Comparison of ENCODE assay signal across 8 mouse cellular contexts in genomic region chr9:120675371-120676150, GRCm38 (mm10).
DNase-seq lines count a peak whose midpoint lies in the region; ATAC-seq and TF ChIP-seq lines count a peak whose summit lies in the region.

No protein-coding gene starts in this region.

- no peaks in the 10 kb centered on the region for H3K27me3 ChIP-seq in ES-Bruce4 (ENCODE audit: control insufficient read depth, insufficient read depth, low read length, poor library complexity, severe bottlenecking)
- H3K27me3 ChIP-seq in forebrain, embryonic 12.5 days, result peaks cover 17% of the 10 kb centered on the region
- no peaks in the 10 kb centered on the region for H3K27me3 ChIP-seq in neural tube, embryonic 14.5 days (ENCODE audit: control insufficient read depth, insufficient read depth, low read length)

- peak; percentile 49 for ATAC-seq in forebrain, embryonic 12.5 days (ENCODE audit: low FRiP score)
- peak; percentile 20; the same call in 1 of the 2 replicates for ATAC-seq in neural tube, embryonic 14.5 days (ENCODE audit: low read depth)

- H3K4me3 ChIP-seq in ES-Bruce4 (ENCODE audit: low read depth, low read length), result peak overlapping the region; percentile 31
- peak overlapping the region; percentile 32 for H3K4me3 ChIP-seq in forebrain, embryonic 12.5 days (replicated peaks)
- peak overlapping the region; percentile 20 for H3K4me3 ChIP-seq in neural tube, embryonic 14.5 days (ENCODE audit: low read depth, low read length)

- TF ChIP-seq POLR2A in ES-Bruce4 (IDR thresholded peaks at IDR 0.05; ENCODE audit: insufficient read depth, low read length), result no peak

- no peak for TF ChIP-seq CTCF in ES-Bruce4 (IDR thresholded peaks at IDR 0.05; ENCODE audit: low read depth, low read length)

- no peaks in the 10 kb centered on the region for H3K36me3 ChIP-seq in ES-Bruce4 (ENCODE audit: control insufficient read depth, insufficient read depth, low read length, poor library complexity, severe bottlenecking)
- H3K36me3 ChIP-seq in forebrain, embryonic 12.5 days (replicated peaks), result no peaks in the 10 kb centered on the region
- H3K36me3 ChIP-seq in neural tube, embryonic 14.5 days (ENCODE audit: control insufficient read depth, insufficient read depth, low read length), result no peaks in the 10 kb centered on the region

- H3K4me1 ChIP-seq in ES-Bruce4 (ENCODE audit: control insufficient read depth, insufficient read depth, low read length), result peaks cover 11% of the 10 kb centered on the region
- H3K4me1 ChIP-seq in forebrain, embryonic 12.5 days, result peaks cover 55% of the 10 kb centered on the region
- peaks cover 12% of the 10 kb centered on the region for H3K4me1 ChIP-seq in neural tube, embryonic 14.5 days (ENCODE audit: control insufficient read depth, insufficient read depth, low read length)

- DNase-seq in cerebellum, adult 9-10 months, result peak; percentile 37
- DNase-seq in cerebellum, adult 8-10 months, result no peak
- DNase-seq in kidney, postnatal 14 days, result peak; percentile 40
- DNase-seq in layer of hippocampus, adult 11-12 months (ENCODE audit: low spot score), result no peak
- no peak for DNase-seq in ovary, postnatal 10 days (ENCODE audit: low spot score)

- H3K9ac ChIP-seq in ES-Bruce4 (ENCODE audit: low read depth, poor library complexity, severe bottlenecking), result peak overlapping the region; percentile 1
- peak overlapping the region; percentile 63 for H3K9ac ChIP-seq in forebrain, embryonic 12.5 days
- H3K9ac ChIP-seq in neural tube, embryonic 14.5 days (replicated peaks; ENCODE audit: low read depth, low read length), result peak overlapping the region; percentile 5; the same call in 1 of the 2 replicates

- peak overlapping the region; percentile 59 for H3K4me2 ChIP-seq in forebrain, embryonic 12.5 days
- peak overlapping the region; percentile 60 for H3K4me2 ChIP-seq in neural tube, embryonic 14.5 days (ENCODE audit: low read depth, low read length)

- H3K27ac ChIP-seq in ES-Bruce4 (ENCODE audit: insufficient read depth, low read length), result peak overlapping the region; percentile 34; the same call in 1 of the 2 replicates
- H3K27ac ChIP-seq in forebrain, embryonic 12.5 days, result peak overlapping the region; percentile 59; the same call in 1 of the 2 replicates
- H3K27ac ChIP-seq in neural tube, embryonic 14.5 days (ENCODE audit: low read depth, low read length), result no peak overlapping the region; the same call in 1 of the 2 replicates

- no peaks in the 10 kb centered on the region for H3K9me3 ChIP-seq in ES-Bruce4 (replicated peaks; ENCODE audit: control insufficient read depth, insufficient read depth, low read length, poor library complexity, severe bottlenecking)
- no peaks in the 10 kb centered on the region for H3K9me3 ChIP-seq in forebrain, embryonic 12.5 days
- no peaks in the 10 kb centered on the region for H3K9me3 ChIP-seq in neural tube, embryonic 14.5 days (ENCODE audit: control insufficient read depth, low read length)

- 1% methylated on average over 18 of the region's 18 CpGs for WGBS in forebrain, embryonic 12.5 days
- under 1% methylated on average over 17 of the region's 18 CpGs for WGBS in neural tube, embryonic 14.5 days

- TF ChIP-seq EP300 in ES-Bruce4 (IDR thresholded peaks at IDR 0.05; ENCODE audit: insufficient read depth, low read depth, low read length), result 0 out of 2 replicates have a peak, but pooled peaks have one; percentile 19

Comparison
In these comparisons a context has a peak if more than half of its experiments do, and no peak if none do; other contexts are left out.
1. DNase-seq: peak in cerebellum, adult 9-10 months (single experiment) and kidney, postnatal 14 days (single experiment); none in cerebellum, adult 8-10 months (single experiment), layer of hippocampus, adult 11-12 months (single experiment) and ovary, postnatal 10 days (single experiment).
2. H3K9ac ChIP-seq: peak in every context shown above with its lines; median percentile 63 in forebrain, embryonic 12.5 days; 5 in neural tube, embryonic 14.5 days; 1 in ES-Bruce4.
3. Peak in every context shown above with its lines, with median percentiles within 50 percentile points of each other: H3K4me3 ChIP-seq.